Mouse (Mus musculus): ENCODE data around the gene Ssna1. TPM values are rescaled to one million over a fixed set of nuclear protein-coding genes. Genes with fewer than 3 reads are reported as not detected.

Gene Ssna1
- polyA plus RNA-seq, 1 experiment from 2014 or later = 248 TPM

DNA sequence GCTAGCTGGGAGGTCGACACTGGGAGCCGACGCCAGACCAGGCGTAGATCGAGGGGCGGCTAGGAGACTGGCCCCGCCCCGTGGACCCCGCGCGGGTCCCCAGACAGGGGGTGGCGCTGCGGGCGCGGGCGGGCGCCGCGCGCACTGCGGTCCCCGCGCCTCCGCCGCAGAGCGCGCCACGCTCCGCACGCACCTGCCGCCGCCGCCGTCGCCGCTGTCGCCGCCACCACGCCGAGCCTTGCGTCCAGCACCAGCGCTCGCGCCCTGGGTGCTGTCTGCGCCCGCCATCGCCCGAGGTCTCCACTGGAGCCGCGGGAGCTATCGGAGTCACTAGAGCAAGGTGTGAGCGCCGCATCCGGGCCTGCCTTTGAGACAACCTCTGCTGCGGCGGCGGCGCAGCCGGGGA is 30.1 kb downstream of the Ssna1 start, which contains the start of the genes Rnf208 and Cysrt1:
Gene Rnf208 (plus strand): TSS at position 155 of the 406 bp plus-strand sequence.
Gene Cysrt1 (minus strand): TSS at position 352 of the 406 bp plus-strand sequence.
- H3K36me3 ChIP-seq (ENCODE audit: control insufficient read depth, insufficient read depth, low read length) = no peaks in the 10 kb centered on the region
- H3K4me3 ChIP-seq (ENCODE audit: low read depth, low read length) = peak within 1 kb of the TSS; percentile 57
- peak; percentile 61 for DNase-seq (ENCODE audit: low spot score)

GRCm38 (mm10) chr2:25241438-25241775 is 30.8 kb downstream of the Ssna1 start:
- H3K4me2 ChIP-seq (replicated peaks; ENCODE audit: low read depth, low read length) = peak overlapping the region; percentile 95
- 13% methylated on average over 6 of the region's 6 CpGs for WGBS
- H3K9ac ChIP-seq (ENCODE audit: low read depth, low read length) = peak overlapping the region; percentile 71
- peaks cover 4% of the 10 kb centered on the region; the same call in 1 of the 2 replicates for H3K4me1 ChIP-seq (replicated peaks; ENCODE audit: control insufficient read depth, insufficient read depth, low read length)
- peak overlapping the region; percentile 57 for H3K4me3 ChIP-seq (ENCODE audit: low read depth, low read length)
- peak; percentile 28 for DNase-seq (ENCODE audit: low spot score)
- no peak overlapping the region for H3K27ac ChIP-seq (ENCODE audit: low read depth, low read length)
- ATAC-seq (ENCODE audit: low FRiP score) = peak; percentile 46; the same call in 1 of the 2 replicates
- H3K27me3 ChIP-seq (ENCODE audit: control insufficient read depth, insufficient read depth, low read length) = peaks cover 2% of the 10 kb centered on the region; the same call in 1 of the 2 replicates
- H3K36me3 ChIP-seq (ENCODE audit: control insufficient read depth, insufficient read depth, low read length) = no peaks in the 10 kb centered on the region
- no peaks in the 10 kb centered on the region for H3K9me3 ChIP-seq (ENCODE audit: control insufficient read depth, low read length)

More for the DNA sequence above, 30.1 kb downstream of the Ssna1 start, which contains the start of the genes Rnf208 and Cysrt1:
- no peaks in the 10 kb centered on the region for H3K9me3 ChIP-seq (ENCODE audit: control insufficient read depth, low read length)
- H3K4me2 ChIP-seq (replicated peaks; ENCODE audit: low read depth, low read length) = peak within 1 kb of the TSS; percentile 95
- peaks cover 2% of the 10 kb centered on the region; the same call in 1 of the 2 replicates for H3K27me3 ChIP-seq (ENCODE audit: control insufficient read depth, insufficient read depth, low read length)
- H3K4me1 ChIP-seq (replicated peaks; ENCODE audit: control insufficient read depth, insufficient read depth, low read length) = peaks cover 4% of the 10 kb centered on the region; the same call in 1 of the 2 replicates
- 0% methylated on average over 27 of the region's 59 CpGs for WGBS
- H3K27ac ChIP-seq (ENCODE audit: low read depth, low read length) = peak within 1 kb of the TSS; percentile 42; the same call in 1 of the 2 replicates
- H3K9ac ChIP-seq (ENCODE audit: low read depth, low read length) = peak within 1 kb of the TSS; percentile 71
- ATAC-seq (ENCODE audit: low FRiP score) = peak; percentile 38

GRCm38 (mm10) chr2:25240723-25241437 is 31.4 kb downstream of the Ssna1 start:
- DNase-seq (ENCODE audit: low spot score) (peak; percentile 76), ATAC-seq (ENCODE audit: low FRiP score) (peak; percentile 78)
- Histone ChIP-seq H3K4me3 (ENCODE audit: low read depth, low read length) (peak overlapping the region; percentile 31), H3K4me2 (replicated peaks; ENCODE audit: low read depth, low read length) (peak overlapping the region; percentile 95), H3K9me3 (ENCODE audit: control insufficient read depth, low read length) (no peaks in the 10 kb centered on the region), H3K36me3 (ENCODE audit: control insufficient read depth, insufficient read depth, low read length) (no peaks in the 10 kb centered on the region), H3K4me1 (replicated peaks; ENCODE audit: control insufficient read depth, insufficient read depth, low read length) (peaks cover 4% of the 10 kb centered on the region; the same call in 1 of the 2 replicates), H3K27ac (ENCODE audit: low read depth, low read length) (no peak overlapping the region; the same call in 1 of the 2 replicates), H3K27me3 (ENCODE audit: control insufficient read depth, insufficient read depth, low read length) (peaks cover 2% of the 10 kb centered on the region; the same call in 1 of the 2 replicates), H3K9ac (ENCODE audit: low read depth, low read length) (peak overlapping the region; percentile 21)
- 3% methylated on average over 29 of the region's 29 CpGs for WGBS

DNA sequence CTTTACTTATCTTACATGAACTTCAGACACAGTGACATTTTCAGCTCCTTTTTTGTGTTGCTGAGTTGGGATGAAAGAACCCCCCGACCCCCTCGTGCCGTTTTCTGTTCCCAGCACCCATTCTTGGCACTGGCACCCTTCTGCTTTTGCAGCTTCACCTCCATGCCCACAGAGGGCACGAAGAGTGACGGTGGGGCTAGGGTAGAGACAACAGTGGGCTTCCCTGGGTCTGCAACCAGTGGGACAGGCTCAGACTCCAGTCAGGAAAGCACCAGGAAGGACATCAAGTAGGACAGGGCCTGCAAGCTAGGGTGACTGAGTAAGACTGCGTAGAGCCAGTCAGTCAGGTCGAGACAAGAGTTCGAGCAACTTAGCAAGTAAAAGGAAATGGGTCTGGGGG is 31.9 kb downstream of the Ssna1 start:
- WGBS = 49% methylated on average over 8 of the region's 8 CpGs
- peaks cover 2% of the 10 kb centered on the region; the same call in 1 of the 2 replicates for H3K27me3 ChIP-seq (ENCODE audit: control insufficient read depth, insufficient read depth, low read length)
- H3K27ac ChIP-seq (ENCODE audit: low read depth, low read length) = no peak overlapping the region
- peak overlapping the region; percentile 95; the same call in 1 of the 2 replicates for H3K4me2 ChIP-seq (replicated peaks; ENCODE audit: low read depth, low read length)
- H3K9ac ChIP-seq (ENCODE audit: low read depth, low read length) = no peak overlapping the region
- H3K9me3 ChIP-seq (ENCODE audit: control insufficient read depth, low read length) = no peaks in the 10 kb centered on the region
- ATAC-seq (ENCODE audit: low FRiP score) = no peak
- H3K36me3 ChIP-seq (ENCODE audit: control insufficient read depth, insufficient read depth, low read length) = no peaks in the 10 kb centered on the region
- DNase-seq (ENCODE audit: low spot score) = no peak
- H3K4me3 ChIP-seq (ENCODE audit: low read depth, low read length) = peak overlapping the region; percentile 31; the same call in 1 of the 2 replicates
- H3K4me1 ChIP-seq (replicated peaks; ENCODE audit: control insufficient read depth, insufficient read depth, low read length) = peaks cover 4% of the 10 kb centered on the region; the same call in 1 of the 2 replicates

- H3K4me2 ChIP-seq (replicated peaks; ENCODE audit: low read depth, low read length) = no peak overlapping the region
- ATAC-seq (ENCODE audit: low FRiP score) = no peak
Observed at GRCm38 (mm10) chr2:25239766-25240165, 32.5 kb downstream of the Ssna1 start.

GRCm38 (mm10) chr2:25238106-25238505 is 34.1 kb downstream of the Ssna1 start:
- H3K27ac ChIP-seq (ENCODE audit: low read depth, low read length) = no peak overlapping the region
- no peak overlapping the region for H3K9ac ChIP-seq (ENCODE audit: low read depth, low read length)
- DNase-seq (ENCODE audit: low spot score) (no peak), ATAC-seq (ENCODE audit: low FRiP score) (no peak)
- H3K4me1 ChIP-seq (replicated peaks; ENCODE audit: control insufficient read depth, insufficient read depth, low read length) = peaks cover 4% of the 10 kb centered on the region; the same call in 1 of the 2 replicates
- no peaks in the 10 kb centered on the region for H3K36me3 ChIP-seq (ENCODE audit: control insufficient read depth, insufficient read depth, low read length)
- H3K27me3 ChIP-seq (ENCODE audit: control insufficient read depth, insufficient read depth, low read length) = peaks cover 2% of the 10 kb centered on the region; the same call in 1 of the 2 replicates
- no peak overlapping the region for H3K4me2 ChIP-seq (replicated peaks; ENCODE audit: low read depth, low read length)
- no peak overlapping the region for H3K4me3 ChIP-seq (ENCODE audit: low read depth, low read length)
- H3K9me3 ChIP-seq (ENCODE audit: control insufficient read depth, low read length) = no peaks in the 10 kb centered on the region

More at GRCm38 (mm10) chr2:25239766-25240165, 32.5 kb downstream of the Ssna1 start:
- peaks cover 2% of the 10 kb centered on the region; the same call in 1 of the 2 replicates for H3K27me3 ChIP-seq (ENCODE audit: control insufficient read depth, insufficient read depth, low read length)
- 83% methylated on average over 3 of the region's 3 CpGs for WGBS
- H3K9me3 ChIP-seq (ENCODE audit: control insufficient read depth, low read length) = no peaks in the 10 kb centered on the region
- H3K4me1 ChIP-seq (replicated peaks; ENCODE audit: control insufficient read depth, insufficient read depth, low read length) = peaks cover 4% of the 10 kb centered on the region; the same call in 1 of the 2 replicates
- no peak overlapping the region for H3K9ac ChIP-seq (ENCODE audit: low read depth, low read length)
- H3K27ac ChIP-seq (ENCODE audit: low read depth, low read length) = no peak overlapping the region
- no peak for DNase-seq (ENCODE audit: low spot score)
- no peaks in the 10 kb centered on the region for H3K36me3 ChIP-seq (ENCODE audit: control insufficient read depth, insufficient read depth, low read length)
- no peak overlapping the region for H3K4me3 ChIP-seq (ENCODE audit: low read depth, low read length)

GRCm38 (mm10) chr2:25237522-25237921 is 34.7 kb downstream of the Ssna1 start:
- DNase-seq (ENCODE audit: low spot score) (no peak), ATAC-seq (ENCODE audit: low FRiP score) (no peak)
- no peak overlapping the region for H3K4me2 ChIP-seq (replicated peaks; ENCODE audit: low read depth, low read length)
- no peaks in the 10 kb centered on the region for H3K4me1 ChIP-seq (replicated peaks; ENCODE audit: control insufficient read depth, insufficient read depth, low read length)
- WGBS = 71% methylated on average over 4 of the region's 4 CpGs
- no peaks in the 10 kb centered on the region for H3K36me3 ChIP-seq (ENCODE audit: control insufficient read depth, insufficient read depth, low read length)
- H3K9me3 ChIP-seq (ENCODE audit: control insufficient read depth, low read length) = no peaks in the 10 kb centered on the region
- peaks cover 2% of the 10 kb centered on the region; the same call in 1 of the 2 replicates for H3K27me3 ChIP-seq (ENCODE audit: control insufficient read depth, insufficient read depth, low read length)
- no peak overlapping the region for H3K9ac ChIP-seq (ENCODE audit: low read depth, low read length)
- H3K27ac ChIP-seq (ENCODE audit: low read depth, low read length) = no peak overlapping the region
- H3K4me3 ChIP-seq (ENCODE audit: low read depth, low read length) = no peak overlapping the region

DNA sequence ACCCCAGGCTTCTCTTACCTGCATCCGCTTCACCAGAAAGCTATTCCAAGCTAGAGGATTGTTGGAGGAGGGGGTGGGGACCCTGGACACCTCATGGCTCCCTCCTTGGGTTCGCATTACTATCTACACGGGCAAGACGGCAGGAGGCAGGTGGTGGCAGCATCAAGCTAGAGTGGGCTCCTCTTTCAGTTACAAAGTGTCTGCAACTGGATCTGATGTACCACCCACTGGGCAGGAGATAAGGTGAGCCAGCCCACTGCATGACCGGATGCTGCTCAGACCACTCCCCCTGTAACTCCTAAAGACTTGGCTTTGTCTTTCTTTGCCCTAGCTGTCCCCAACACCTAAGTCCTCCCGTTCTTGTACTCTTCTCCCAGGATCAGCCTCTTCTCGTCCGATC is 35.6 kb downstream of the Ssna1 start, which contains the start of gene Rnf224:
Gene Rnf224 (minus strand): TSS at position 174 of the 400 bp plus-strand sequence.
- WGBS = 40% methylated on average over 8 of the region's 8 CpGs
- no peaks in the 10 kb centered on the region for H3K9me3 ChIP-seq (ENCODE audit: control insufficient read depth, low read length)
- no peak within 1 kb of the TSS for H3K27ac ChIP-seq (ENCODE audit: low read depth, low read length)
- DNase-seq (ENCODE audit: low spot score) (no peak), ATAC-seq (ENCODE audit: low FRiP score) (no peak)
- H3K4me1 ChIP-seq (replicated peaks; ENCODE audit: control insufficient read depth, insufficient read depth, low read length) = no peaks in the 10 kb centered on the region
- no peaks in the 10 kb centered on the region for H3K36me3 ChIP-seq (ENCODE audit: control insufficient read depth, insufficient read depth, low read length)
- no peak within 1 kb of the TSS for H3K9ac ChIP-seq (ENCODE audit: low read depth, low read length)
- H3K27me3 ChIP-seq (ENCODE audit: control insufficient read depth, insufficient read depth, low read length) = peaks cover 2% of the 10 kb centered on the region; the same call in 1 of the 2 replicates
- H3K4me3 ChIP-seq (ENCODE audit: low read depth, low read length) = no peak within 1 kb of the TSS
- no peak within 1 kb of the TSS for H3K4me2 ChIP-seq (replicated peaks; ENCODE audit: low read depth, low read length)

Data from hindbrain, embryonic 11.5 days (tissue).